Mouse (Mus musculus) embryonic facial prominence, embryonic 11.5 days (tissue): ENCODE results near the gene Pcyt2. TPM values are rescaled to one million over a fixed set of nuclear protein-coding genes. Genes with fewer than 3 reads are reported as not detected.

Source experiments
- ATAC-seq: fragments of 200-750 bp; cut with Nextera tagmentation; replicated peaks from 2 replicates; pipeline ENCODE4 v1.8.0; 2017; ENCODE audit warnings: low read depth; ENCODE audit not compliant: insufficient number of reproducible peaks, low FRiP score, low TSS enrichment
- DNase-seq: peaks from one replicate; pipeline ENCODE4 v3.0.0-alpha.2; 2015; ENCODE audit warnings: low spot score
- H3K27ac ChIP-seq: fragments of 300-500 bp; sonication (generic); replicated peaks from 2 replicates; pipeline ENCODE4 v1.5.1; 2014; ENCODE audit warnings: mild to moderate bottlenecking, low read depth, low read length, control low read depth
- H3K27me3 ChIP-seq: fragments of 300-500 bp; sonication (generic); 2 replicates; pipeline ENCODE4 v1.6.1; 2014; ENCODE audit warnings: mild to moderate bottlenecking, low read length, moderate library complexity, mixed read lengths; ENCODE audit not compliant: control insufficient read depth, insufficient read depth
- H3K36me3 ChIP-seq: fragments of 300-500 bp; sonication (generic); replicated peaks from 2 replicates; pipeline ENCODE4 v1.6.1; 2014; ENCODE audit warnings: low read depth, mild to moderate bottlenecking, low read length, moderate library complexity, mixed read lengths; ENCODE audit not compliant: control insufficient read depth, insufficient read depth
- H3K4me1 ChIP-seq: fragments of 300-500 bp; sonication (generic); 2 replicates; pipeline ENCODE4 v1.6.1; 2014; ENCODE audit warnings: low read length, mixed read lengths; ENCODE audit not compliant: control insufficient read depth, insufficient read depth
- H3K4me2 ChIP-seq: fragments of 300-500 bp; sonication (generic); 2 replicates; pipeline ENCODE4 v1.6.1; 2014; ENCODE audit warnings: low read depth, mild to moderate bottlenecking, control low read depth, low read length, moderate library complexity
- H3K4me3 ChIP-seq: fragments of 300-500 bp; sonication (generic); 2 replicates; pipeline ENCODE4 v1.5.1; 2014; ENCODE audit warnings: low read depth, low read length, control low read depth
- H3K9ac ChIP-seq: fragments of 300-500 bp; sonication (generic); replicated peaks from 2 replicates; pipeline ENCODE4 v1.6.1; 2014; ENCODE audit warnings: mild to moderate bottlenecking, control low read depth, low read length
- H3K9me3 ChIP-seq: fragments of 300-500 bp; sonication (generic); replicated peaks from 2 replicates; pipeline ENCODE4 v1.6.1; 2016; ENCODE audit warnings: mild to moderate bottlenecking, low read length, inconsistent platforms, mixed read lengths; ENCODE audit not compliant: control insufficient read depth
- WGBS: fragments of 180-500 bp; shearing (Covaris S2); extraction: QIAGEN DNeasy Blood & Tissue Kit; methylation state at CpG from one replicate; pipeline ENCODE4 v1.1.7; 2014; 5-methylcytosine and 5-hydroxymethylcytosine counted together
- polyA plus RNA-seq: library from polyadenylated mRNA; unstranded; fragments of >200 nt; fragmentation: Nextera tagmentation; extraction: Ambion mirVana; gene quantifications from 2 replicates; pipeline ENCODE4 v1.2.1, GENCODE M21; 2014

The Pcyt2 gene
- polyA plus RNA-seq, 1 experiment from 2014 or later = 75.3 TPM

- Histone ChIP-seq H3K9me3 (no peaks in the 10 kb centered on the region), H3K27me3 (no peaks in the 10 kb centered on the region), H3K27ac (no peak overlapping the region), H3K36me3 (peaks cover 4% of the 10 kb centered on the region), H3K4me2 (no peak overlapping the region), H3K9ac (no peak overlapping the region), H3K4me3 (no peak overlapping the region), H3K4me1 (no peaks in the 10 kb centered on the region; the same call in 1 of the 2 replicates)
- no peak for DNase-seq
- 91% methylated on average over 25 of the region's 25 CpGs for WGBS
- no peak for ATAC-seq
Observed at GRCm38 (mm10) chr11:120618619-120619535, 1.1 kb upstream of the Pcyt2 start.

- 55% methylated on average over 4 of the region's 4 CpGs for WGBS
- Histone ChIP-seq H3K9ac (peak overlapping the region; percentile 74), H3K36me3 (peaks cover 9% of the 10 kb centered on the region), H3K27me3 (no peaks in the 10 kb centered on the region), H3K4me1 (no peaks in the 10 kb centered on the region), H3K27ac (no peak overlapping the region), H3K9me3 (no peaks in the 10 kb centered on the region), H3K4me3 (peak overlapping the region; percentile 75), H3K4me2 (peak overlapping the region; percentile 85)
- ATAC-seq (no peak), DNase-seq (no peak)
Observed at GRCm38 (mm10) chr11:120616617-120617294, 980 bp downstream of the Pcyt2 start.

GRCm38 (mm10) chr11:120615606-120616203 lies 2.0 kb downstream of the Pcyt2 start:
- Histone ChIP-seq H3K9me3 (no peaks in the 10 kb centered on the region), H3K4me2 (no peak overlapping the region), H3K36me3 (peaks cover 9% of the 10 kb centered on the region), H3K4me3 (no peak overlapping the region), H3K27ac (no peak overlapping the region), H3K4me1 (no peaks in the 10 kb centered on the region), H3K27me3 (no peaks in the 10 kb centered on the region), H3K9ac (no peak overlapping the region)
- DNase-seq (no peak), ATAC-seq (no peak)
- 90% methylated on average over 11 of the region's 11 CpGs for WGBS

DNA sequence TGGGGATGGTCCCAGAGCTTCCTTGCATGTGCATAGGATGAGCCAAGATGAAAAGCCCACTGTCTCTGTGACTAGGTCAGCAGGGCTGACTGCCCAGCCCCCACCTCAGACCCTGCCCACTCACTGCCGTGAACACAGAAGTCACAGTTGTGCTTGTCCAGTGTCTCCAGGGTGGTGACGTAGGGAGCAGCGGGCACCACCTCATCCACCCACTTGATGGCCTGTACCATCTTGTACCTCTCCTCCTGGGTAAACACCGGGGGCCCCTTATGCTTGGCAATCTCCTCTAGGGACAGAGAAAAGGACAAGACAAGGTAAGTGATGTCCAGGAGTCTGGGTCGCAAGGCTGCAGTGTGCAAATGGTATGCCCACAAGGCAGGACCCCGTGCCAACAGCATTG lies 2.6 kb downstream of the Pcyt2 start:
- H3K4me2 ChIP-seq = no peak overlapping the region
- WGBS = 91% methylated on average over 6 of the region's 6 CpGs
- no peak for ATAC-seq
- H3K27ac ChIP-seq = no peak overlapping the region
- H3K36me3 ChIP-seq = peaks cover 9% of the 10 kb centered on the region
- H3K9ac ChIP-seq = no peak overlapping the region
- no peak overlapping the region for H3K4me3 ChIP-seq
- no peak for DNase-seq
- no peaks in the 10 kb centered on the region for H3K27me3 ChIP-seq
- H3K4me1 ChIP-seq = no peaks in the 10 kb centered on the region
- no peaks in the 10 kb centered on the region for H3K9me3 ChIP-seq

GRCm38 (mm10) chr11:120613976-120614375 lies 3.8 kb downstream of the Pcyt2 start:
- no peaks in the 10 kb centered on the region for H3K9me3 ChIP-seq
- no peak overlapping the region for H3K27ac ChIP-seq
- H3K36me3 ChIP-seq = peaks cover 9% of the 10 kb centered on the region
- WGBS = 86% methylated on average over 8 of the region's 8 CpGs
- no peak overlapping the region for H3K4me3 ChIP-seq
- no peak overlapping the region for H3K4me2 ChIP-seq
- ATAC-seq = no peak
- no peak overlapping the region for H3K9ac ChIP-seq
- DNase-seq = no peak
- no peaks in the 10 kb centered on the region; the same call in 1 of the 2 replicates for H3K4me1 ChIP-seq
- no peaks in the 10 kb centered on the region for H3K27me3 ChIP-seq

- Histone ChIP-seq H3K27ac (no peak overlapping the region), H3K4me3 (no peak overlapping the region), H3K27me3 (no peaks in the 10 kb centered on the region), H3K4me2 (no peak overlapping the region), H3K36me3 (peaks cover 9% of the 10 kb centered on the region), H3K9ac (no peak overlapping the region), H3K9me3 (no peaks in the 10 kb centered on the region), H3K4me1 (peaks cover under 1% of the 10 kb centered on the region; the same call in 1 of the 2 replicates)
- 87% methylated on average over 10 of the region's 10 CpGs for WGBS
- DNase-seq (no peak), ATAC-seq (no peak)
Observed at GRCm38 (mm10) chr11:120613481-120613972, 4.2 kb downstream of the Pcyt2 start.

- peaks cover 5% of the 10 kb centered on the region for H3K4me1 ChIP-seq
- H3K36me3 ChIP-seq = peaks cover 9% of the 10 kb centered on the region
- DNase-seq = peak; percentile 69
- WGBS = 48% methylated on average over 6 of the region's 6 CpGs
- H3K4me3 ChIP-seq = no peak overlapping the region; the same call in 1 of the 2 replicates
- no peak overlapping the region for H3K9ac ChIP-seq
- no peak overlapping the region for H3K4me2 ChIP-seq
- no peaks in the 10 kb centered on the region for H3K9me3 ChIP-seq
- peaks cover 3% of the 10 kb centered on the region; the same call in 1 of the 2 replicates for H3K27me3 ChIP-seq
- ATAC-seq = no peak
- no peak overlapping the region for H3K27ac ChIP-seq
Observed at GRCm38 (mm10) chr11:120612763-120613162, 5.0 kb downstream of the Pcyt2 start.
